ENCODE assay signal across 8 mouse cellular contexts in genomic region chr13:36295848-36296247, GRCm38 (mm10).
DNase-seq lines count a peak whose midpoint lies in the region; ATAC-seq and TF ChIP-seq lines count a peak whose summit lies in the region.

No protein-coding gene starts in this region.

- TF ChIP-seq CTCF in heart, postnatal 0 days (IDR thresholded peaks at IDR 0.05; ENCODE audit: low read depth) = no peak
- TF ChIP-seq CTCF in midbrain, postnatal 0 days (IDR thresholded peaks at IDR 0.05) = no peak

- peaks cover 13% of the 10 kb centered on the region; the same call in 1 of the 2 replicates for H3K27me3 ChIP-seq in midbrain, embryonic 14.5 days (ENCODE audit: control insufficient read depth, insufficient read depth, low read length)
- peaks cover 15% of the 10 kb centered on the region for H3K27me3 ChIP-seq in midbrain, embryonic 11.5 days (ENCODE audit: control insufficient read depth, insufficient read depth, low read length)
- H3K27me3 ChIP-seq in forebrain, embryonic 10.5 days (ENCODE audit: poor library complexity, severe bottlenecking) = no peaks in the 10 kb centered on the region
- no peaks in the 10 kb centered on the region for H3K27me3 ChIP-seq in heart, postnatal 0 days (ENCODE audit: control insufficient read depth, insufficient read depth, low read length)
- H3K27me3 ChIP-seq in midbrain, postnatal 0 days (ENCODE audit: insufficient read depth, low read length) = no peaks in the 10 kb centered on the region

- H3K27ac ChIP-seq in midbrain, embryonic 14.5 days (replicated peaks; ENCODE audit: low read depth, low read length) = no peak overlapping the region
- H3K27ac ChIP-seq in midbrain, embryonic 11.5 days (ENCODE audit: low read depth, low read length) = no peak overlapping the region
- peak overlapping the region; percentile 65; the same call in 1 of the 2 replicates for H3K27ac ChIP-seq in forebrain, embryonic 10.5 days
- H3K27ac ChIP-seq in heart, postnatal 0 days (ENCODE audit: low read depth) = peak overlapping the region; percentile 64
- H3K27ac ChIP-seq in midbrain, postnatal 0 days (ENCODE audit: low read depth, low read length) = no peak overlapping the region

- H3K36me3 ChIP-seq in midbrain, embryonic 14.5 days (ENCODE audit: control insufficient read depth, insufficient read depth, low read length) = no peaks in the 10 kb centered on the region
- no peaks in the 10 kb centered on the region for H3K36me3 ChIP-seq in midbrain, embryonic 11.5 days (ENCODE audit: control insufficient read depth, insufficient read depth, low read length)
- no peaks in the 10 kb centered on the region for H3K36me3 ChIP-seq in forebrain, embryonic 10.5 days (replicated peaks)
- no peaks in the 10 kb centered on the region for H3K36me3 ChIP-seq in heart, postnatal 0 days (replicated peaks; ENCODE audit: control insufficient read depth, insufficient read depth, low read length)
- H3K36me3 ChIP-seq in midbrain, postnatal 0 days (ENCODE audit: insufficient read depth, low read length) = no peaks in the 10 kb centered on the region

- ATAC-seq in midbrain, embryonic 14.5 days (ENCODE audit: low FRiP score, low TSS enrichment) = peak; percentile 48; the same call in 1 of the 2 replicates
- no peak for ATAC-seq in midbrain, embryonic 11.5 days (ENCODE audit: low FRiP score)
- peak; percentile 64 for ATAC-seq in heart, postnatal 0 days (ENCODE audit: insufficient read depth, low read depth)
- no peak for ATAC-seq in midbrain, postnatal 0 days (ENCODE audit: low FRiP score)
- no peak for ATAC-seq in granulocyte monocyte progenitor cell, adult 5-6 weeks (replicated peaks; ENCODE audit: poor library complexity, severe bottlenecking)

- H3K4me1 ChIP-seq in midbrain, embryonic 14.5 days (ENCODE audit: control insufficient read depth, insufficient read depth, low read length) = peaks cover 17% of the 10 kb centered on the region
- H3K4me1 ChIP-seq in midbrain, embryonic 11.5 days (ENCODE audit: control insufficient read depth, insufficient read depth, low read length) = peaks cover 9% of the 10 kb centered on the region; the same call in 1 of the 2 replicates
- peaks cover 52% of the 10 kb centered on the region for H3K4me1 ChIP-seq in forebrain, embryonic 10.5 days
- H3K4me1 ChIP-seq in heart, postnatal 0 days (ENCODE audit: control insufficient read depth, insufficient read depth) = peaks cover 31% of the 10 kb centered on the region
- H3K4me1 ChIP-seq in midbrain, postnatal 0 days (ENCODE audit: insufficient read depth, low read length) = peaks cover 4% of the 10 kb centered on the region; the same call in 1 of the 2 replicates

- WGBS in midbrain, embryonic 14.5 days = 27% methylated on average over 6 of the region's 6 CpGs
- WGBS in midbrain, embryonic 11.5 days = 44% methylated on average over 6 of the region's 6 CpGs
- 48% methylated on average over 6 of the region's 6 CpGs for WGBS in forebrain, embryonic 10.5 days
- WGBS in heart, postnatal 0 days = 3% methylated on average over 6 of the region's 6 CpGs
- 20% methylated on average over 6 of the region's 6 CpGs for WGBS in midbrain, postnatal 0 days

- no peaks in the 10 kb centered on the region for H3K9me3 ChIP-seq in midbrain, embryonic 14.5 days (ENCODE audit: control insufficient read depth, low read length)
- H3K9me3 ChIP-seq in midbrain, embryonic 11.5 days (ENCODE audit: control insufficient read depth, low read length) = no peaks in the 10 kb centered on the region
- no peaks in the 10 kb centered on the region for H3K9me3 ChIP-seq in forebrain, embryonic 10.5 days
- no peaks in the 10 kb centered on the region for H3K9me3 ChIP-seq in heart, postnatal 0 days (replicated peaks; ENCODE audit: control insufficient read depth, low read length)
- no peaks in the 10 kb centered on the region for H3K9me3 ChIP-seq in midbrain, postnatal 0 days (ENCODE audit: low read length)

- no peak overlapping the region for H3K4me3 ChIP-seq in midbrain, embryonic 14.5 days (replicated peaks; ENCODE audit: low read depth, low read length)
- no peak overlapping the region for H3K4me3 ChIP-seq in midbrain, embryonic 11.5 days (ENCODE audit: low read depth, low read length)
- H3K4me3 ChIP-seq in forebrain, embryonic 10.5 days = no peak overlapping the region
- H3K4me3 ChIP-seq in heart, postnatal 0 days (ENCODE audit: low read depth, low read length) = no peak overlapping the region
- no peak overlapping the region for H3K4me3 ChIP-seq in midbrain, postnatal 0 days (ENCODE audit: low read depth, low read length)

- no peak overlapping the region for H3K4me2 ChIP-seq in midbrain, embryonic 14.5 days (ENCODE audit: low read length)
- H3K4me2 ChIP-seq in midbrain, embryonic 11.5 days = no peak overlapping the region
- H3K4me2 ChIP-seq in heart, postnatal 0 days (ENCODE audit: low read depth, low read length) = peak overlapping the region; percentile 39
- no peak overlapping the region; the same call in 1 of the 2 replicates for H3K4me2 ChIP-seq in midbrain, postnatal 0 days (ENCODE audit: low read depth, low read length, poor library complexity, severe bottlenecking)

- TF ChIP-seq EP300 in heart, postnatal 0 days (IDR thresholded peaks at IDR 0.05; ENCODE audit: low read depth) = no peak

- no peak overlapping the region for H3K9ac ChIP-seq in midbrain, embryonic 14.5 days (replicated peaks; ENCODE audit: low read length)
- H3K9ac ChIP-seq in midbrain, embryonic 11.5 days (ENCODE audit: low read length) = no peak overlapping the region
- no peak overlapping the region for H3K9ac ChIP-seq in heart, postnatal 0 days (replicated peaks; ENCODE audit: low read depth, low read length)
- no peak overlapping the region for H3K9ac ChIP-seq in midbrain, postnatal 0 days (replicated peaks; ENCODE audit: low read length, poor library complexity, severe bottlenecking)

- DNase-seq in midbrain, embryonic 14.5 days = peak; percentile 69
- DNase-seq in midbrain, embryonic 11.5 days (ENCODE audit: low spot score, missing footprints) = no peak
- DNase-seq in forebrain, embryonic 10.5 days (ENCODE audit: extremely low spot score, low spot score) = no peak
- peak; percentile 58 for DNase-seq in heart, postnatal 0 days (ENCODE audit: low spot score)
- DNase-seq in layer of hippocampus, adult 18-20 months (ENCODE audit: low spot score in 2 of 2) = peak; percentile 40 to 71
- DNase-seq in midbrain, postnatal 0 days (ENCODE audit: low spot score) = peak; percentile 76
- DNase-seq in cerebellum, adult 8-10 months = no peak

Comparison
In these comparisons a context has a peak if more than half of its experiments do, and no peak if none do; other contexts are left out.
1. ATAC-seq: peak in midbrain, embryonic 14.5 days (single experiment) and heart, postnatal 0 days (single experiment); none in midbrain, embryonic 11.5 days (single experiment), midbrain, postnatal 0 days (single experiment) and granulocyte monocyte progenitor cell, adult 5-6 weeks (single experiment).
2. DNase-seq: peak in midbrain, embryonic 14.5 days (single experiment), heart, postnatal 0 days (single experiment), layer of hippocampus, adult 18-20 months (2 of 2) and midbrain, postnatal 0 days (single experiment); none in midbrain, embryonic 11.5 days (single experiment), forebrain, embryonic 10.5 days (single experiment) and cerebellum, adult 8-10 months (single experiment).
3. H3K27ac ChIP-seq: peak in forebrain, embryonic 10.5 days (single experiment) and heart, postnatal 0 days (single experiment); none in midbrain, embryonic 14.5 days (single experiment), midbrain, embryonic 11.5 days (single experiment) and midbrain, postnatal 0 days (single experiment).